Mouse (Mus musculus): ENCODE measurements around the gene Thbs1.
A peak's percentile ranks its signal among the peaks of the same experiment; 100 is the strongest.

Thbs1 gene

DNA sequence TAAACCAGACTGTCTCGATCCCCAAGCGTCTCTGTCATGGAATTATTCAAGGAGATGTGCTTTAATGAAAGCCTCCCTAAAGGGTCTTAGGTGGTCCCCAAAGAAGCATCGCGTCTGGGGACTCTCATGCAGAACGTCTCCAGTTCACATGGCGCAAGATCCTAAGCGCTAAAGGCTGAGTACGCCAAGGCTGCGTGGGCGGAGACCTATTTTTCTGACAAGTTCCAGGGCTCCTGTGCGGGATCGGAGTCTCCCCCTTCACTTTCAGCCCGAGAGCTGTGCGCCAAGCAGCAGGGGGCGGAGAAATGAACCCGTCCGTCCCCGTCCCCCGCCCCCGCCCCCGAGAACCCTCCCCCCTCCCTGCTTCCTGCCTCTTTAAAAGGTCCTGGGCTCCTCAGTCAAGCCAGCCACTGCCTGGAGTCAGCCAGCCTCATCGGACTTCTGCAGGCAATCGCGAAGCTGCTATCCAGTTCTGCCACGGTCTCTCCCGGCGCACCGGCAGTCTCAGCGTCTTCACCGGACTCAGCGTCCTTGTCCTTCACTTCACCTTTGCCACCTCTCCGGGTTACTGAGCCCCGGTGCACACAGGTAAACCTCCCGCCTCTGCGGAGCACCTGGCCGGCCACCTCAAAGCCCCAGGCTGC is at the start of gene Thbs1:
Gene Thbs1 (plus strand): TSS at position 389 of the 644 bp plus-strand sequence.
- peak; percentile 79 for DNase-seq (ENCODE audit: low read depth, low spot score)

DNA sequence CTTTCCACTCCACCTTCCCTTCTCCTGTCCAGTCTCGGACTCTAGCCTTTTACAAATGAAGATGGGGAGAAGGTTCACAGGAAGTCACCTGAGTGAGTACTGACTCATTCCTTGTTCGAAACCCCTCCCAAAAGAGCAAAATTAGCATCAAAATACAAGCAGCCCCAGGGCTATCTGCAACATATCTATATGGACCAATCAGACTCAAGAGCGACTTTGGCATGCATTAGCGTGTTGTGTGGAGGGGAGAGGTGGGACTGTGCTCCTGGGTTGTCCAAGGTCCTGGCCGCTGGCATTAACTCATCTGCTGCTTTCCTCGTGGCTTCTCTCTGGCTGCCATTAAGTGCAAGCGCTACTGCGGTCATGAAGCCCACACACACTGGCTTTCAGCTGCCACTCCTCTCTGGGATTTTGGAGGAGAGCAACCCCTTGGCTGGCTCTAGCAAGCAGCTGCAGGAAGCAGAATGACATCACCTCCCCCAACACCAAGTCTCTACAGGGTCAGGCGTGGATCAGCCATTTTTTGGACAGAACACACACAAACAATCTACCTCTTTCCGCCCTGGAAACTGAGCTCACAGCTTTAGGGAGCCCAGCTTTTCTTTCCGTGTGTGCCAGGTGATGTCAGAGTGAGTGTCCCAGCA is 47.4 kb upstream of the Thbs1 start:
- DNase-seq (ENCODE audit: low read depth, low spot score), result no peak

DNA sequence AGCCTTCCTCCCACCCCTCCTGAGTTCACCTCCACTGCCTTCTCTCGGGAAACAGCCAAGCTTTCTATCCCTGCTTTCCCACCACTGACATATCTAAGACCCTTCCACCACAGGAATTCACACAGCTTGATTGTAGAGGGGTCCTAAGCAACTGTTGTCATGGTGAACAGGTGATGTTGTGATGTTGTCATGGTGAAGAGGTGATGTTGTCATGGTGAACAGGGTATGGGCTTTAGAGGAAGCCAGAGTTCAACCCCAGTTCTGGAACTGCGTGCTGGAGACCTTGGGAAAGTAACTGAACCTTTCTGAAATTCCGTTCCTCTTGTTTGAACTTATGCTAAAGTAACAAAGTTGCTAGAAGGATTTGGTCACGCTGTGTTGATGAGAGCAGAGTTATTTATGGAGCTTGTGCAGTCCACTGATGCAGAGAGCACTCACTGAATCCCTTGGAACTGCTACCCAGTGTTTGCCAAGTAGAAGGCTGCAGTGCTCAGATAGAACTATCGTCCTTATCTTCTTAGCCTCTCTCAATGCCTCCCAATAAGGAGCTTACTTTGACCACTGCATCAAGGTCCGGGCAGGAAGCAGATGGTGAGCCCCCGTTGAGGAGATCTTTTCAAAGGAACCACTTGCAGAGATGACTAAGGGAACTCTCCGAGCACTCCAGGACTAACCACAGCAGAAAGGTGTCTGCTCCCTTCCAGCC is 45.5 kb upstream of the Thbs1 start:
- no peak for DNase-seq (ENCODE audit: low read depth, low spot score)

DNA sequence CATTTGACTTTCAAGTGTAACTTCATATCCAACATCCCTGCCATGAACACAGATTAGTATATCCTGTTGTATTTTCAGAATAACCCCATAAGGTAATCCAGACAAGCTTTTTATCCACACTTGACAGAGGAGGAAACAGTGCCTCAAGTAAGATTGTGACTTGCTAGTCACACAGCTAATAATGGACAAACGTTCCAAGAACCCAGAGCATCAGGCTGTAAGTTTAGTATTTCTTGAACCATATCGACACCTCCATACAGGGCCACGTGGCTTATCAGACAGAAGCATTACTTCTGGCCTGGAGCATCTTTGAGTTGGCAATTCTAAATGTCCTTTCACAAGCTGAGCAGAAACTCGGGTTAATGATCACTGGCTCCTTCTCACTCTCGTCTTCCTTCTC is 41.7 kb upstream of the Thbs1 start:
- DNase-seq (ENCODE audit: low read depth, low spot score), result no peak

DNA sequence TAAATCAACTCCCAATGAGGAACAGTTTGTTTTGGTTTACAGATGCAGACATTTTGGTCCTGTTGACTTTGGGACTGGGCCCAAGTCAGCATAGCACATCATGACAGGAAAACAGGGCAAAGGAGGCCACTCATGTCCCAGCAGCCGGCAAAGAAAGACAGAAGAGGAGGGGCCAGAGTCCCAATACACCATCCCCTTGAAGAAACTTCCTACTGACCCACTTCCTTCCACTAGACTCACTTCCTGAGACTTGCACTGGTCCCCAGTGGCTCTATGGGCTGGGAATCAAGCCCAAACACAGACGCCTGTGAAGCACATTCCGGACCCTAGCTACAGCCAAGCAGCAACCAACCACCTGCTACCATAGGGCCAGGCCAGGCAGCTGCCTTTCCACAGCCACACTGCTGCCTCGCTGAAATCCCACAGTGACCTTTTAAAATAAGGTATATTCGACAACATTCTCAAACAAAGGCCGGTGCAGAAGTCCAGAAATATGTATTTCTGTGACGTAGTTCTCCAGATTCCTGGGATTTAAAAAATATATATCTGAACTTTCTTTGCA is 38.8 kb upstream of the Thbs1 start:
- DNase-seq (ENCODE audit: low read depth, low spot score), result no peak

GRCm38 (mm10) chr2:118074030-118074429 is 37.6 kb upstream of the Thbs1 start:
- DNase-seq (ENCODE audit: low read depth, low spot score), result no peak

DNA sequence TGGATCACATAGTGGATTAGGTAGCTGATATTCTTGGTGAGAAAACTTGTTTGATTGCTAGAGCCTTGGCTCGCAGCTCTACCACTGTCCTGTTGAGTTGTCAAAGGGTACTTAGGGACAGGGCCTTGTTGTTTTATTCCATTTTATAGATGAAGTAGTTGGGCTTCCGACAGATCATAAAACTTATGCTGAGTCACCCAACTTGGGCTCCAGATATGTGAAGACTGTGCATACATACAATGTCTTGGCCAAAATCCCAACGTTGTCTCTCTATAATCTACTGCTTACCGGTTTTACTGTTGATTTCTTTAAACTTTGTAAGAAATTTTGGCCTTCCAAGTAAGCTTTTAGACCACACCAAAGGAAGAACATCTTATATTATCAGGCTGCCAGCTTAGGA is 36.5 kb upstream of the Thbs1 start:
- no peak for DNase-seq (ENCODE audit: low read depth, low spot score)

GRCm38 (mm10) chr2:118079131-118079530 is 32.5 kb upstream of the Thbs1 start:
- no peak for DNase-seq (ENCODE audit: low read depth, low spot score)

DNA sequence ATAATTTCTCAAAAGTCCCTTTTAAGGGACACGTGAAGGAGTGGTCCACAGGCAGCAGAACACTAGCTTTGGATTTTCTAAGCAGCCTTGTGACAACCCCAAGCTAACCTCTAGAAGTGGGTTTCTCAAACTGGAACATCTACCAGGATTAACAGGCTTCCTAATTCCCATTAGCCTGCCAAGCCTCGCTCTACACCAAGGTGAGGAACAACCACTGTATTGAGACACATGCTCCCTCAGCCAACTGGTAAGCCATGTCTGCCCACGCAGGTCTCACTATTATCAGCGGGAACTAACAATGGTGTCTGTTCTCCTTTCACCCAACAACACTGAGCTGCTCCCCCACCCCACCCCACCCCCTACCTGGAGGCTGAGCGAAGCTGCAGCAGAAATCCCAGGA is 30.1 kb upstream of the Thbs1 start:
- no peak for DNase-seq (ENCODE audit: low read depth, low spot score)

GRCm38 (mm10) chr2:118083652-118084051 is 28.0 kb upstream of the Thbs1 start:
- no peak for DNase-seq (ENCODE audit: low read depth, low spot score)

- DNase-seq (ENCODE audit: low read depth, low spot score), result no peak
Observed at GRCm38 (mm10) chr2:118084693-118085092, 27.0 kb upstream of the Thbs1 start.

GRCm38 (mm10) chr2:118085647-118086046 is 26.0 kb upstream of the Thbs1 start:
- DNase-seq (ENCODE audit: low read depth, low spot score), result no peak

- DNase-seq (ENCODE audit: low read depth, low spot score), result no peak
Observed at GRCm38 (mm10) chr2:118087044-118087726, 24.5 kb upstream of the Thbs1 start.

GRCm38 (mm10) chr2:118091226-118091625 is 20.4 kb upstream of the Thbs1 start:
- no peak for DNase-seq (ENCODE audit: low read depth, low spot score)

DNA sequence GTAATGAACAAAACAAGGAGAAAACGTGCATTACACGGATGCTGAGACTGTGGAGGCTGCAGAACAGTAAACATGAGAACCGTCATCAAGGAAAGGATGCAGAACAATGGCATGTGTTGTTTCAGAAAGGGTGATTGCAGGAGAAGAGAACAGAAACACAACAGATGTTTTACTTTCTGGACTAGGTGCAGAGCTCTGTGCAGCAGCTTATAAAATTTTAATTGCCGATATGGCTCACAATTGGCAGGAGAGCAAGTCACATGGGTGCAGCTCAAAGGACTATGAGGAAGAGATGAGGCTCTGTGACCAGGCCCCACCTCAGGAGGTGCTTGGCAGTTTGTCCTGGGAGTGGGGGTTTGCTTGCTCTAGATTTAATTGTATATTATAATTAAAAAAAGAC is 12.6 kb upstream of the Thbs1 start:
- no peak for DNase-seq (ENCODE audit: low read depth, low spot score)

- DNase-seq (ENCODE audit: low read depth, low spot score), result no peak
Observed at GRCm38 (mm10) chr2:118102169-118102568, 9.5 kb upstream of the Thbs1 start.

GRCm38 (mm10) chr2:118110225-118110915 is 1.3 kb upstream of the Thbs1 start:
- DNase-seq (ENCODE audit: low read depth, low spot score), result peak; percentile 13

DNA sequence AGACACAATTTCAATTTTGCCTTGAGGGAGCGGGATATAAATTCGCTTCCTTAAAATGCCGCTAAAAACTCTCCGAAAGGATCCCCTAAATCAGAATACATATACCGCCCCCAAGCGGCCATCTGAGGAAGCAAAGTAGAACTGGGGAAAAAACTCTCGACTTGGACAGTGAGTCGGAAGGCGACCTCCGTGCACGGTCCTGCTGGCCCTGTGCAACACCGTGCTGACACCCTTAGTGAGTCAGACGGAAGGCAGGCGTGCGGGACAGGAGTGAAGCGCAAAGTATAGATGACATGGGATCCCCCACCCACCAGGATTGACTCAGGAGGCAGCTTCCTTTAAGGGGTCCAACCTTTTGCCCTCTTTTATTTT is 574 bp upstream of the Thbs1 start:
- peak; percentile 84 for DNase-seq (ENCODE audit: low read depth, low spot score)

GRCm38 (mm10) chr2:118112438-118112837 is 762 bp downstream of the Thbs1 start:
- no peak for DNase-seq (ENCODE audit: low read depth, low spot score)

GRCm38 (mm10) chr2:118112846-118113479 is 1.3 kb downstream of the Thbs1 start:
- DNase-seq (ENCODE audit: low read depth, low spot score), result no peak
